Mouse (Mus musculus): ENCODE measurements around the gene Olfr509.

DNA sequence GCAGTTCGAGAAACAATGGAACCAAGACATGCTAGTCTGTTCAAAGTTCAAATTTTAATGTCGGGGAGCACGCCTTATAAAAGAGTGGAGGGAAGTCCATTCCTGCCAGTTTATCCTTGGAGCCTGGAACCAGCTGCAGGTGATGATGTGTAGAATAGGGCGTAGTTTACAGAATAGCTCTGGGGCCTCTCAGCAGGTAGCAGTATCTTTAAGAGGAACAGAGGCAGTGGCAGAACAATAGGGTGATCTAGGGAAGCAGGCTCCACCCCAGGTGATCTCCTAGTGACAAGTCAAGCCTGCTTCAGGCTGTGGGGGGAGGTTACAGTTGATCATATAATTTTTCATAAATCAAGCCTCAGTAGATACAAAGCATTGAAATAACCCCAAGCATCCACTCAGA, 27.2 kb upstream of the Olfr509 start:
- TF ChIP-seq POLR2A (IDR thresholded peaks at IDR 0.05; ENCODE audit: insufficient read depth, low read depth, low read length) = no peak
- TF ChIP-seq CTCF (IDR thresholded peaks at IDR 0.05; ENCODE audit: insufficient read depth, low read depth, low read length) = no peak
